ENCODE assay signal across 23 mouse cellular contexts in the genomic region with DNA sequence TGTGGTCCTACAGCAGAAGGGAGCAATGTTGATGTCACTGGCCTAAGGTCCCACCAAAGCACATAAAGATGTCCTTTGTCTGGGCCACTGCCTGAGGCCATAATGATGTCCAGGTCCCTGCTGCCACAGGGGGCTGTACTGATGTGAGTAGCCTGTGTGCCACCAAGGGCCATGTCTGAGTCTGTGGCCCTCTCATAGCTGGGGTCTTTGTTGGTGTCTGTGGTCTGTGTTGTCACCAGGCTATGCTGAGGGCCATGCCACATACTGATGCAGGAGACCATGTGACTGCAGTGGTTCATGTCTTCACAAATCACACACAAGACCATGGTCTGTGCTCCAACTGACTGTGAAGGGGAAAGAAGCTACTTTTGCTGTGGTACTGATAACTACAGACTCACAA.
"Had no signal": no experiment of that assay in that cellular context is flagged by ENCODE, and none has a peak within 500 bp of the region (broad histone marks: within the 10 kb centered on the region; RNA-seq: fewer than 3 reads in every experiment).

No protein-coding gene starts in this region.

- H3K4me2 ChIP-seq: heart, embryonic 11.5 days; heart, embryonic 13.5 days; heart, embryonic 15.5 days; hindbrain, embryonic 14.5 days; kidney, embryonic 15.5 days; limb, embryonic 12.5 days had no signal

- H3K36me3 ChIP-seq: heart, embryonic 13.5 days; heart, embryonic 15.5 days; kidney, embryonic 15.5 days; limb, embryonic 10.5 days; limb, embryonic 12.5 days had no signal

- ATAC-seq: forebrain, postnatal 0 days; hindbrain, postnatal 0 days had no signal

- H3K9me3 ChIP-seq: heart, embryonic 13.5 days; heart, embryonic 15.5 days; kidney, embryonic 15.5 days; limb, embryonic 10.5 days; limb, embryonic 12.5 days had no signal

- H3K27me3 ChIP-seq: heart, embryonic 13.5 days; heart, embryonic 15.5 days; kidney, embryonic 15.5 days; limb, embryonic 12.5 days had no signal

- H3K9ac ChIP-seq: forebrain, postnatal 0 days; heart, embryonic 13.5 days; heart, embryonic 15.5 days; hindbrain, embryonic 14.5 days; kidney, embryonic 15.5 days; limb, embryonic 12.5 days had no signal

- H3K27ac ChIP-seq: heart, adult 2 months; heart, embryonic 13.5 days; heart, embryonic 15.5 days; hindbrain, embryonic 14.5 days; hindbrain, postnatal 0 days; kidney, embryonic 15.5 days; kidney, postnatal 0 days; left cerebral cortex, adult 2 months; limb, embryonic 10.5 days; limb, embryonic 12.5 days had no signal

- DNase-seq: forebrain, postnatal 0 days; gastrocnemius, postnatal 14 days; gastrocnemius, postnatal 36 days; heart, adult 11 months; heart, adult 2 months; heart, postnatal 14 days; heart, postnatal 36 days; kidney, adult 11 months; kidney, adult 2 months; kidney, adult 9 months; kidney, postnatal 14 days; kidney, postnatal 36 days; liver had no signal

- H3K4me1 ChIP-seq: heart, embryonic 13.5 days; heart, embryonic 15.5 days; kidney, embryonic 15.5 days; limb, embryonic 10.5 days; limb, embryonic 12.5 days had no signal

- H3K4me3 ChIP-seq: heart, adult 2 months; heart, embryonic 13.5 days; heart, embryonic 15.5 days; kidney, embryonic 15.5 days; left cerebral cortex, adult 2 months; limb, embryonic 10.5 days; limb, embryonic 12.5 days had no signal
